In the genomic region with DNA sequence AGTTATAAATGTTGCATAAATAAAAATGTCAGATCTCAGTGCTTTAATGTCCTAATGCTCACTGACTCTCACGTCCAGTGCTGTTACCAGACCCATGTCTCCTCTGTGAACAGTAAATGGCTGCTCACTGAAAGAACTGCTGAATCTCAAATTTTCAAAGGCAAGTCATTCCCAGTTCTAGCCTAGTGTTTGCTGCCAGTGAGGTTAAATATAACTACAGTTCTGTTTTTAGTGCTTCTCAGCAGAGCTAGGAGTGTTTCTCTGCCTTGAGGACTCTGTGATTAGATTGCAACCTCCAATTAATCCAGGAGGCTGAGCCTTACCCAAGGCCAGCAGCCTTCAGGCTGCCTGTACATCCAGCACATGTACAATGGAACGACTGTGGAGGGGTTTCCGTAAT, we compare ENCODE assay signal across 11 mouse cellular contexts. TPM values are rescaled to one million over a fixed set of nuclear protein-coding genes. Genes with fewer than 3 reads are reported as not detected.
"Had no signal": no experiment of that assay in that cellular context is flagged by ENCODE, and none has a peak within 500 bp of the region (broad histone marks: within the 10 kb centered on the region; RNA-seq: fewer than 3 reads in every experiment).

No protein-coding gene starts in this region.

- DNase-seq: kidney, postnatal 14 days; lung, embryonic 14.5 days; lung, postnatal 10 days; thymus, postnatal 36 days had no signal

- H3K9me3 ChIP-seq: kidney, embryonic 15.5 days; limb, embryonic 15.5 days; liver, embryonic 12.5 days; midbrain, embryonic 12.5 days had no signal

- ATAC-seq: liver, embryonic 12.5 days had no signal

- H3K36me3 ChIP-seq: kidney, embryonic 15.5 days; limb, embryonic 15.5 days; liver, embryonic 12.5 days; midbrain, embryonic 12.5 days had no signal

- H3K27ac ChIP-seq: kidney, embryonic 15.5 days; limb, embryonic 15.5 days; liver, embryonic 12.5 days; macrophage; midbrain, embryonic 12.5 days; stomach, postnatal 0 days had no signal

- H3K27me3 ChIP-seq: limb, embryonic 15.5 days had no signal

- H3K4me2 ChIP-seq: kidney, embryonic 15.5 days; limb, embryonic 15.5 days; liver, embryonic 12.5 days; lung, embryonic 14.5 days; midbrain, embryonic 12.5 days had no signal

- H3K4me1 ChIP-seq: limb, embryonic 15.5 days; liver, embryonic 12.5 days had no signal

- H3K9ac ChIP-seq: kidney, embryonic 15.5 days; limb, embryonic 15.5 days; liver, embryonic 12.5 days; lung, embryonic 14.5 days; midbrain, embryonic 12.5 days had no signal

- H3K4me3 ChIP-seq: kidney, embryonic 15.5 days; limb, embryonic 15.5 days; liver, embryonic 12.5 days; megakaryocyte, embryonic 14.5 days; midbrain, embryonic 12.5 days had no signal

RNA-seq across cellular contexts. Expression of a gene that starts 57.5 kb away (rescaled TPM):
- polyA plus RNA-seq: macrophage had no signal
